Comparison of ENCODE assay signal across 18 mouse cellular contexts in the genomic region with DNA sequence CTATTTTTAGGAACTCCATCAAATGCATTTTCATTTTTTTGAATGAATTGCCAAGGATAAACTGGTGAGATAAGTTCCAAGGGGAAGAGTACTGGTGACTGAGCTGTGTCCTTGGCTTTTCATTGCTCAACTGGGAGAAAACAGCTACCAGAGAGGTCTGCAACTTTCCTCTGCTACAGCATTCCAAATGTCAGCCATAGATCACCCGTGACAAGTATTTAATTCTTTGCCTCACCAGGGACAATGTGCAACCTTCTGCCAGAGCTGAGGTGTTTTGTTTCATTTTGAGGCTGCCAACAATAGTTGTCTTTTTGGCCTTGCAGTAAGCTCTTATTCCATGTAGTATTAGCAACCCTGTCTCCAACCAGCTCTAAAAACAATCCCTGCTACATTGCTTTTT.
A peak's percentile ranks its signal among the peaks of the same experiment; 100 is the strongest.
DNase-seq lines count a peak whose midpoint lies in the region; ATAC-seq and TF ChIP-seq lines count a peak whose summit lies in the region.
"Had no signal": no experiment of that assay in that cellular context is flagged by ENCODE, and none has a peak within 500 bp of the region (broad histone marks: within the 10 kb centered on the region; RNA-seq: fewer than 3 reads in every experiment).

No protein-coding gene starts in this region.

- ATAC-seq in kidney, embryonic 14.5 days (ENCODE audit: low FRiP score, low TSS enrichment), result peak; percentile 78; the same call in 1 of the 2 replicates
- ATAC-seq: activated CD4-positive, CD25-positive, alpha-beta regulatory T cell, adult 4 months; forebrain, embryonic 14.5 days; liver, postnatal 0 days; Patski had no signal

- no peaks in the 10 kb centered on the region for H3K9me3 ChIP-seq in kidney, embryonic 14.5 days (ENCODE audit: control insufficient read depth, low read length)
- H3K9me3 ChIP-seq: heart, embryonic 13.5 days; midbrain, embryonic 10.5 days had no signal

- no peaks in the 10 kb centered on the region for H3K4me1 ChIP-seq in kidney, embryonic 14.5 days (ENCODE audit: control insufficient read depth, insufficient read depth, low read length)
- no peaks in the 10 kb centered on the region for H3K4me1 ChIP-seq in kidney, adult 2 months (ENCODE audit: control insufficient read depth, insufficient read depth, low read length)
- H3K4me1 ChIP-seq: heart, embryonic 13.5 days had no signal

- no peak overlapping the region for H3K27ac ChIP-seq in kidney, embryonic 14.5 days (ENCODE audit: low read depth, low read length)
- no peak overlapping the region for H3K27ac ChIP-seq in kidney, adult 2 months (ENCODE audit: insufficient read depth, low read depth, low read length)
- H3K27ac ChIP-seq: heart, embryonic 13.5 days; midbrain, embryonic 10.5 days had no signal

- no peak overlapping the region for H3K9ac ChIP-seq in kidney, embryonic 14.5 days (ENCODE audit: low read depth, low read length)
- H3K9ac ChIP-seq: heart, embryonic 13.5 days; liver, postnatal 0 days had no signal

- no peak overlapping the region for H3K4me3 ChIP-seq in kidney, embryonic 14.5 days (ENCODE audit: low read length)
- H3K4me3 ChIP-seq in kidney, adult 2 months (ENCODE audit: insufficient read depth, low read depth, low read length), result no peak overlapping the region
- H3K4me3 ChIP-seq: heart, embryonic 13.5 days; midbrain, embryonic 10.5 days had no signal

- TF ChIP-seq POLR2A in kidney, adult 2 months (IDR thresholded peaks at IDR 0.05; ENCODE audit: low read depth, low read length), result no peak

- 32% methylated on average over 1 of the region's 1 CpGs for WGBS in kidney, embryonic 14.5 days
- 34% methylated on average over 1 of the region's 1 CpGs for WGBS in kidney, adult 2 months

- no peak for TF ChIP-seq CTCF in kidney, adult 2 months (conservative IDR thresholded peaks at IDR 0.05; ENCODE audit: insufficient read depth, insufficient read length, low read depth, low read length)

- no peaks in the 10 kb centered on the region for H3K27me3 ChIP-seq in kidney, embryonic 14.5 days (ENCODE audit: control insufficient read depth, insufficient read depth, low read length)
- no peaks in the 10 kb centered on the region for H3K27me3 ChIP-seq in kidney, adult 2 months (replicated peaks; ENCODE audit: control insufficient read depth, insufficient read depth, low read length)
- H3K27me3 ChIP-seq: heart, embryonic 13.5 days; Patski had no signal

- no peak for DNase-seq in kidney, adult 2 months
- peak; percentile 82 to 93 for DNase-seq in adrenal gland, adult (ENCODE audit: inconsistent age in 2 of 2, low spot score in 1 of 2)
- peak; percentile 57 to 66 for DNase-seq in adrenal gland, postnatal 36 days
- peak; percentile 10 for DNase-seq in forelimb bud, embryonic 11.5 days (ENCODE audit: low read depth, low spot score)
- DNase-seq in natural killer cell, adult 2 months (ENCODE audit: low spot score in 2 of 2), result no peak
- DNase-seq in frontal cortex, adult 2 months (ENCODE audit: extremely low spot score in 1 of 2, low spot score in 1 of 2), result no peak
- DNase-seq: cerebellum, adult 2 months; heart, postnatal 36 days; kidney, postnatal 10 days; liver; liver, postnatal 0 days; thymus, postnatal 4 days had no signal

- no peaks in the 10 kb centered on the region for H3K36me3 ChIP-seq in kidney, embryonic 14.5 days (ENCODE audit: control insufficient read depth, insufficient read depth, low read length)
- no peaks in the 10 kb centered on the region for H3K36me3 ChIP-seq in kidney, adult 2 months (ENCODE audit: control insufficient read depth, insufficient read depth, low read length)
- H3K36me3 ChIP-seq: heart, embryonic 13.5 days; midbrain, embryonic 10.5 days had no signal

- H3K4me2 ChIP-seq in kidney, embryonic 14.5 days (replicated peaks; ENCODE audit: low read depth, low read length), result no peak overlapping the region
- H3K4me2 ChIP-seq: heart, embryonic 13.5 days had no signal

Comparison
In these comparisons a context has a peak if more than half of its experiments do, and no peak if none do; other contexts are left out.
1. DNase-seq: peak in adrenal gland, adult (2 of 2), adrenal gland, postnatal 36 days (2 of 2) and forelimb bud, embryonic 11.5 days (single experiment); none in kidney, adult 2 months (single experiment), natural killer cell, adult 2 months (0 of 2) and frontal cortex, adult 2 months (0 of 2).